Mouse (Mus musculus) thymus, adult 2 months (tissue): ENCODE measurements around the gene Clk2.

Experiments used
- CTCF ChIP-seq: fragments of 200-500 bp; IDR thresholded peaks from 2 replicates; pipeline ENCODE4 v1.5.1; 2012; ENCODE audit warnings: mild to moderate bottlenecking, control low read depth, low read length, moderate library complexity, borderline replicate concordance; ENCODE audit not compliant: control insufficient read depth, poor library complexity, insufficient read depth; ENCODE audit errors: extremely low read depth
- POLR2A ChIP-seq: fragments of 200-500 bp; IDR thresholded peaks from 2 replicates; pipeline ENCODE4 v1.6.1; 2012; ENCODE audit warnings: mild to moderate bottlenecking, low read length, control low read depth, moderate library complexity; ENCODE audit not compliant: control insufficient read depth, poor library complexity, insufficient read depth; ENCODE audit errors: extremely low read depth

DNA sequence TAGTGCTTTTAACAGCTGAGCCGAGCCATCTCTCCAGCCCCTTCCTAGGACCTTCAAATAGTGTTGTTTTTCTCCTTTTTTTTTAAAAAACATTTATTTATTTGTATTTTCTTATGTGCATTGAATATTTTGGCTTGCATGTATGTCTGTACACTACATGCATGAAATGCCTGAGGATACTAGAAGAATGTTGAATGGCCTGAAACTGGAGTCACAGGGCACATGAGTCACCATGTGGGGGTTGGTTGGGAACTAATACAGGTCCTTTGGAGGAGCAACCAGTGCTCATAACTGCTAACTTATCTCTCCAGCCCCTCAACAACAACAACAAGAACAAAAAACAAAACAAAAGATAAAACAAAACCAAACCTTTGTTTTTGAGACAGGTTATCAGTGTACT is 1.5 kb upstream of the Clk2 start:
- TF ChIP-seq CTCF (no peak), POLR2A (no peak)
